Mouse (Mus musculus) G1E (cell line): Measurements from ENCODE around the gene Serpini2.
"Not testable (repeated sequence)": the region's sequence is repeated elsewhere in the genome, so short reads cannot be mapped to it uniquely, and the experiment has no call there.

Experiments used
- CTCF ChIP-seq: IDR thresholded peaks from 2 replicates; pipeline ENCODE4 v1.5.1; 2012; ENCODE audit warnings: low read depth, low read length, inconsistent platforms, mixed read lengths
- GATA1 ChIP-seq: IDR thresholded peaks from 2 replicates; pipeline ENCODE4 v1.6.1; 2012; ENCODE audit warnings: borderline replicate concordance, low read length, inconsistent platforms, mixed read lengths
- GATA2 ChIP-seq: IDR thresholded peaks from 2 replicates; pipeline ENCODE4 v1.6.1; 2012; ENCODE audit warnings: low read depth, low read length, inconsistent platforms, borderline replicate concordance
- POLR2AphosphoS5 ChIP-seq: IDR thresholded peaks from 2 replicates; pipeline ENCODE4 v1.6.1; 2012; ENCODE audit warnings: low read depth, low read length, inconsistent platforms; ENCODE audit not compliant: insufficient replicate concordance
- TAL1 ChIP-seq: conservative IDR thresholded peaks from 2 replicates; pipeline ENCODE4 v1.6.1; 2012; ENCODE audit warnings: low read depth, low read length, inconsistent platforms, mixed read lengths

- TF ChIP-seq CTCF, GATA2, POLR2AphosphoS5, GATA1, TAL1: not testable (repeated sequence)
Observed at GRCm38 (mm10) chr3:75299464-75299863, 29.6 kb upstream of the Serpini2 start.
